Mouse (Mus musculus) kidney, postnatal 14 days (tissue): ENCODE data around the gene Ets1.

Source experiments
- DNase-seq: peaks from one replicate; pipeline ENCODE4 v3.0.0; 2022; ENCODE audit warnings: mixed read lengths

Gene Ets1

DNA sequence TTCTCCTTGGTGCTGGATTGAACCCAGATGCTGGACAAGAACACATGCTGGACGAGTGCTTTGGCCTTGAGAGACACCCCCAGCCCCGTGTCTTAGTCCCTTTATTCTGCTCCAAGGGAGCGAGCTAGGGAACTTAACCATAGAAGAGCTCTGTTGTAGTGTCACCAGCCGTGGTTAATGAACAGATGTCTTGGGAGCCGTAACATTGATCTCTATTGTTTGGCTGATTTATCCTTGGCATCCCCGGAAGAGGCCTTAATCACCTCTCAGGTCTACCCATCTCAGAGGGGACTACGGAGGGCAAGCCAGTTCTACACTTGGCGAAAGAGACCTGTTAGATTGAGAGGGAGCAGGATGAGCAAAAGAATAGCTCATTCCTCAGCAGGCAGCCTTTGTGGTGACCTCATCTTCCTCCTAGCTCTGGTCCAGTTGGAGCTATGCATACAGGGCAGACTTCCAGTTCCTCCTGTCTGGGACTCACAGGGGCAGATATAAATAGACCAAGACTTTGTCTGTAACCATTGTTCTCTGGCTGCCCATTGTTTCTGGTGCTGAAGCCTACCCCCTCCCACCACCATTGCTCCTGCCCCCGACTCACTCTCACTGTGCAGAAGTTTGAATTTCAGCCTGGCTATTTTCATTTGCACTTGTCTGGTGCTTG is 79.9 kb downstream of the Ets1 start:
- DNase-seq, result peak; percentile 75

DNA sequence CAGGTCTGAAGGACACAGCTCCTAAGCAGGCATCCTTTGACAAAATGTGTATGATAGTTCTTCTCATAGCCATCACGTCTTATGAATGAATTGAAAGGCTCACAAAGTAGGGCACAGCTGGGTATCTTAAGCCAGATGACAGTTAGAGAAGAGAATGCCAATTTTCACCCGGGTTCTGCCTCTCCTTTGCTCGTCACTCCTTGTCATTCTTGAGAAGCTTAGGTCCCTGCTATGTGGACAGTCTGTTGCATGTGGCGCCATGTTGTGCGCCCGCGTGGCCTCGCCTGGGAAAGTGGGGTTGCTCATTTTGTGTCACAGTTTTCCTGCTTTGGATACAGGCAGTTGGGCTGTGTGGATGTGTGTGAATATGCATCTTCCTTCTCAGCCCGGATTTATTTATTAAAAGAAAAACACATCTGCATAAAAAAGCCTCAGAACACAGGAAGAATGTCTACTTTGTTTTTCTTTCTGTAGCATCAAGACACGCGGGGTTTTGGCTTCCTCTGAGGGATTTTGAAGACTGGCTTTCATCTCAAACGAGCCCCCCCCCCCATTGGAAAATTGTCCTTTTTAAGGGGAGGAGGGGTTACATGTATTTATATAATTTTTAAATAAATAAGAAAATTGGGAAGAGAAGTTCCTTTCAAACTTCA is 81.4 kb downstream of the Ets1 start:
- DNase-seq, result no peak

DNA sequence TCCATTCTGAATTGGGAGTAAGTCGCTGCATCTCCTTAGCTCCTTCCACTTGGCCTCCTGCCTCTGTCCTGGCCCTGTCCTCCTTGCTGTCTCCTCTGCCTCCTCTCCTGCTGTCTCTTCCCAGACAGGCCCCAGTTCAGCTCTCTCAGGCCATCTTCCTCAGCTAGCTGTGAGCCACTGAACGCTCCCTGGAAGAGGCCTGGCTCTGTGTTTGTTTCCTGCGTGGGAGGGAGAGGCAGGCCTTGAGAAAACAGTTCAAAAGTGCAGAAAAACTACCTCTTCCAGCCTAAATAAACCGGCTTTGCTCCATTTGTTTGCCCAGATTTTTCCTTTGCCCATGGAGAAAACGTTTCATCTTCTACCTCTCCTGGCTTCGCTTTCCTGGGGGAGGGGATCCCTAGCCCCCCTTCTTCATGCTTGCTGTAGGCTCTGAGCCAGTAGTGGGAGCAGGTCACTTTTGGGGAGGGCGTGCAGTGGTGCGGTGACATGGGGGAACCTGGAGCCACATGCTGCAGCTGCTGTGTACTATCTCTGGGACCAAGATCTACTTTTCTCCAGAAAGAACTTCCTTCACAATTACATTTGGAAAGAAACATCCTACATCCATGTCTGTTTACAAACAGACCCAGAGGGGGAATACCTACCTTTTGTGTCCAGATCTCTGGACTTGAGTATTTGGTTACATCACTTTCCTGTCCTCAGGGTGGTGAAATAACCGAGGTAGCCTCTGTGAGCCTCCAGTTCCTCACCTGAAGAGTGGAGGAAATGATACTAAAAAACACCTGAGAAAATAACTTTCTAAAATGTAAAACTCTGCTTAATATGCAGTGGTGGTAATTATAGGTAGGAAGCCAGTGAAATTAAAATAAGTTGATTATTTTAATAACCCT is 82.2 kb downstream of the Ets1 start:
- DNase-seq, result no peak

DNA sequence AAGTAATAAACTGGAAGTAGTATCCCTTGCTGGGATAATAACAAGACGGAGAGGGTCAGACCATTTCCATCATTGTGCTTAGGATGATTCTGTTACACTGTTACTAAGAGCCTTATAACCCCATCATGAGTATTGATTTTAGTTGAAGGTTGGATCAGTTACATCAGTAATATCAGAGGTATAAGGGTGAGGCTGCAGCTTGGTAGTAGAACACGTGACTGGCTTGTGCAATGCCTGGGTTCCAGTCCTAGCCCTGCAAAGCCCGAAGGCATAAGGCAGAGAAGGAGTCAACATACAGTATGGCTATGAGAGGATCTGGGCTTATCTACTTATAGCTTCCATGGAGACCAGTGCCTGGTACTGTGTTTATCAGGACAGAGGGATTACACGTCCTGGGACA is 82.8 kb downstream of the Ets1 start:
- no peak for DNase-seq

DNA sequence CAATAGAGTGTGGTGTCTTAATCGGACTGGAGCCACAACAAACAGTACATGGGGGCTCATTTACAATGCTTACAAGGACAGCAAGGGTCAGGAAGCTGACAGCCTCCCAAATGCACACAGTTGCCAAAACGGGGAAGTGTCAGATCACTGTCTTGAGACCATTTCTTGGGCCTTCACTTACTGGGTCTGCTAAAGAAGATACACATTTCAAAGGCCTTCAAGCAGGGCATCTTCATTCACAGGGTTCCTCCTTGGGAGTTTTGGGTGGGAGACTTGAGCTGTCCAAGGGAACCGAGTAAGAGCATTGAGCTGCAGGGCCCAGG is 83.9 kb downstream of the Ets1 start:
- no peak for DNase-seq

DNA sequence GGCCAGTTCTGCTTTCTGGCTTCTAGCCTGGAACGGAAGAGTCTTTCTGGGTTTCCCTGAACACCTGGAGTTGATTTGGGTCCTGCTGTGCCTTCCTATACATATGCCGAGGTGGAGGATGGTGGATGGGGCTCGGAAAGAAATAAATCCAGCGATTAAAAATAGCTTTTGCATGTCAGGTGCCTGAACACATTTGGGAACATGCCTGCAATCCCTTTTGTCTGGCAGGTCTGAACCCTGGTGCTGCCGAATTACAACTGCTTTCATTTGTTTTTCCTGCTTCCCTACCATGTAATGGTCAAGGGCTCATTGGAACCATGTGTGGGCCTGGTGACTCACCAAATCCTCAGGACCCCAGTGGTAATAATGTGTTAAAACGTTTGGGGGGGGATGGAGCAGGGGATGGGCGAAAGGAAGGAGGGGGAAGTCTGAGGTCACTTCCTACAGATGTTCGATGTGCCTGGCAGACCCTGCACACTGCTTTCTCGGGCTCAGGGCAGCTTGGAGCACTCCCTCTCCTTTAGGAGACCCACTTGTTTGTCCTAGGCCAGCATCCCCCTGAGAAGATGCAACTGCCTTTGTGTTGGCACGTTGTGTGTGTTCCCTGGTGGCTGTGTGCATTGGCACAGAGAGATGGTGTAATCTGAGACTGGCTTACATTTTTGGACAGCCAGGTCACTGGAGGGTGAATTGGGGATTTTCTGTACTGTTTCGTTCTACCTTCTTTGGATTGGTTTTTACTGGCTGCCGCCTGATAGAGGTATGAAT is 84.4 kb downstream of the Ets1 start:
- DNase-seq, result no peak

DNA sequence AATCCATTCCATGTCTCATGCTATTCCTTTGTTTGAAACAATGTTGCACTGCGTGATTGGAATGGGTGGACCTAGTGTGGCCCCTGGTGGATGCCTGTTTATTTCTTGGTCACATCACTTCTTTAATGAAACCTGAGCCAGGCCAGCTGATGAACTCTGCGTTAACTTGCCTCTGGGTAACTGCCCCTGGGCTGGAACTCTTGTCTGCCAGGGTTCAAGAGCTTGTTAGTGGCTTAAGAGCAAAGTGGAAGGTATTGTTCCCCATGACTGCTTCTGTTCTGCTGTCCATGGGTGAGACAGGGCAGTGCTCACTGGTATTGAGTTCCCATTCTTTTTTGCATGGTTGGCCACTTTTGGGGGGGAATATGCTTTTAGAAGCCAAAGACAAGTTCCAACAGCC is 85.1 kb downstream of the Ets1 start:
- DNase-seq, result no peak

DNA sequence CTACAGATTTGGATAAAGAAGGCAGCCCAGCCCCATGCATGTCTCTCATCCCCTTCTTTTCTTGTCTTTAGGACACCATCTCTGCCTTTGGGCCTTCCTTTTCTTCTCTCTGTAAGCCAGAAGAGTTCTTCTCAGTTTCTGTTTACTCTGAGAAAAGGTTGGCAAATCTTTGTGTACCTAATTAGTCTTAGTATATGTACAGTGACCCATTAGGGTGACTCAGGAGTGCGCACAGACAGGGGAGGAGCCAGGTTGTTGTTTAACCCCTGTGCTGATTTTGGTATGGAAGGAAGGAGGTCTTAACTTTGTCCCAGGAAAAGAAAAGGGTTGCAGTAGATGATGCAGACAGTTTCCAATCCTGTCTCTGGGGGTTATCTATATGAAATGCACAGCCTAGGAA is 86.2 kb downstream of the Ets1 start:
- no peak for DNase-seq

DNA sequence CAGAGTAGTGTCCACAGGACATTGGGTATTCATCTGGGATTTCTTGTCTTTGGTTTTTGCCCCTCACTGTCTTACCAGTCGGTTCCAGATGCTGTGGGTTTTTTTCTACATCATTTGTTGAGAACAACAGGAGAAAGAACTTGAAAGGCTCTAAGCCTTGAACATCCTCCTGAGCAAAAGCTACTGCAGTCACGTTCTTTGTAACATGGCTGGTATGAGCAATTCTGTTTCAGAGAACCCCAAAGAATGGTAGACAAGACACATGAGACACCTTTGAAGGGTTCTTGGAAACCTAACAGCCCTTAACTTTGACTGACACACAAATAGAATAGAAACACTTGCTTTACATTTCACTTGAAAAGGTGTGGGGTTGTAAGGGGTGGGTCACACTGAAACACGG is 86.9 kb downstream of the Ets1 start:
- no peak for DNase-seq

DNA sequence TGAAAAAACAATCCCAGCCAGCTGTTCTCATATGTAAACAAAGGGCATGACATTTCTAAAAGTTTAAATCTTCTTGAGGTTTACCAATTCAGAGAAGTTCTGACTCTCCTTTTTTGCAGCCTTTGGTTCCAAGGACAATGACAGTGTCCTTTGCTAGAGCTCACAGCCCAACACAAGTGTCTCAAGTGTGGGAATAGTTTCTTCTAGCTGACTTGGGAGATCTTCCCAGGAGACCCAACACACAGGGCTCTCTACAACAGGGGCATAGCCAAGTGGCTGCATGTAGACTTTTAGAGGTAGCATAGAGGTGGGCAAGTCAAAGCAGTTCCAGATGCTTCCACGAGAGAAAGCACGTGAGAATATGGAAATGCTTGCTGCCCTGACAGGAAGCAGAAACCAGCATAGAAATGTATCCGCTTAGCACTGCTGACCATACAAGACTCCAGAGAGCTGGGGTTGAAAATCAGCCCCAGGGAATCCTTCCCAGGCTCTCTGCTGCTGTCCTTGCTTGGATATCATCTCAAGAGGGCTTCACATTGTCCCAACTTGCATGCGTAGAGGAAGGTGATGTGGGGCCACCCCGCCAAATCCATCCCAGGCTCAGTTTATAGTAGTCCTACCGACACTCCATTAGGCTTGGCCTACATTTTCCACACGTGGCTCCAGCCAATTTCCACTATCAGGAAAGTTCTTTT is 88.3 kb downstream of the Ets1 start:
- no peak for DNase-seq

DNA sequence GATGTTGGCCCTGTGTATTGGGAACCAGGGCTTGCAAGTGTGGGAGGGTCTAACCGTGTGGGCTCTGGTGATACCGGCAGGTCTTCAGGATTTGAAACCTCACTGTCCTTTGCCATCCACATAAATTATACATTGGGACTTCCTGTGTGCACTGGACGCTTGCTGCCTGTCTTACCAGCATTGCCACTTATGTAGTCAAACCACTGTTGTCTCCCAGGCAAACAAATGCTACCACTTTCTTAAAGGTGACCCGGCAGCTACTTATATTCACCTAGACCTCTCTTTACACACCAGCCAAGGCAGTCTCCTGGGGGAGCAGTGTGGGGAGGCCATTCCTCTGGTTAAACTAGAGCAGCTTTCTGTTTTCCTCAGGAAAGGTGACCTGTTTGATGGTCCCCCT is 89.9 kb downstream of the Ets1 start:
- DNase-seq, result no peak

DNA sequence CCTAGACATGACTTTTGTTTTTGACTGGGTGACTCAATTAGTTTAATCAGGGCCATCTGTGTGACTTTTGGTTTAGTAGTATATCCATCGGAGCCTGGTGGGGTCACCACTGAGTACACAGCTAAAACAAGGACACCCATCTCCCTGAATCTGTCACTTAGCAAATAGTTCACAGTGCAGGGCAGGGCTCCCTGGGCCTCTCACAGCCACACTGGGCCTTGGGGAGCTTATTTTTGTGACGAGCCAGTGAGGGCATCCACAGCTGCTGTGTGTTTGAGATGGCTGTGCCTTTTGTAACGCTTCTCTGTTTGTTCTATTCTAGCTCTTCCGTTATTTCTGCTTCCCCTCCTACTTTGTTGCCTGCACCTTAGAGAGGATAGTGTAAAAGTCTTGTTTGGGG is 90.6 kb downstream of the Ets1 start:
- DNase-seq, result no peak

DNA sequence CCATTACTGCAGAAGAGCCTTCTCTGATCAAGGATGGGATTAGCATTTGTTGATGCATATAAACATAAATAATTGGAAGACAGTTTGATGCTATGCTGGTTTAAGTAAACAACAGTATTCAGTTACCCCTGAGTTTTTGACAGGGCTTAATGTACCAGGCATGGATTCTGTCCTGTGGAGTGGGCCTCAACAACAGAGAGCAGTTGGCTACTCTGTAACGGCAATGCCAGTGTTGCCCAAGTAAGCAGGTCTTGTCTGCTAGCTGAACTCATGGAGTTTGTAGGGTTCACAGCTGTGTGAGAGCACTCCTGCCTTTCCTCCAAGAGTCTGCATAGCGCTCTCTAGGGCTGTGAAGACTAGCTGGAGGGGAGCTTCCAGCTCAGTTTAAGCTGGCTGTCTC is 91.0 kb downstream of the Ets1 start:
- DNase-seq, result no peak

DNA sequence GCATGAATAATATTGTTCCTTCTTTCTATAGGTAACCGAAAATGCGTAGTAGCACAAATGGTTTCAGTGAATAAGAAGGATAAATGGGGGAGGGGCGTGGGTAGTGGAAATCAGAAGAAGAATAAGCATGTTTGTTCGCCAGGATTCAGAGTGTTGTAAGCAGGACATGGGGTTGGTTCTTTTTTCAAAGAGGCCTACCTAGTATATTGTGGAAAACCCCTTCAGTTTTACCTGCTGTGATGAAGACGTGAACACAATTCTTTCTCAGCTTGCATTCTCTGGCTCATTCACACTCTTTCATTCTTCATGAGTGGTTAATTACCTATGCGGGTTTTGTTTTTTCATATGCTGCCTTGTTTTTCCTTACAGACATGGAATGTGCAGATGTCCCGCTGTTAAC is 92.3 kb downstream of the Ets1 start:
- DNase-seq, result no peak

DNA sequence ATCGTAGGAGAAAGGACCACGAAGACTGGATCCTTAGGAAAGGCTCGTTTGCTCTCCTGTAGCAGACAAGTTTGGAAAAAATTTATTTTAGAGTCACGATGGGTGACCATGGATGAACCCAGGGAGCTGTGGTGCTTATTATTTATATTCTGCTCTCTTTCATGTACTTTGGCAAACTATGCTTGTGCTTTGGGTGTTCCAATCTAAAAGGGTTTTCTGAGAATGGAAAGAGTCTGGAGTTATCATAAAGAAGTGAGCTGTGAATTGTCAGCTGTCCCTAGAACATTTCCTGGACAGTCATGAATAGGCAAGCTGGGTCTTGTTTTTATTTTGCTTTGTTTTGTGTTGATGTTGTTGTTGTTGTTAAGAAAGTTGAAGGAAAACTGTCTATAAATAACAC is 92.8 kb downstream of the Ets1 start:
- DNase-seq, result no peak

DNA sequence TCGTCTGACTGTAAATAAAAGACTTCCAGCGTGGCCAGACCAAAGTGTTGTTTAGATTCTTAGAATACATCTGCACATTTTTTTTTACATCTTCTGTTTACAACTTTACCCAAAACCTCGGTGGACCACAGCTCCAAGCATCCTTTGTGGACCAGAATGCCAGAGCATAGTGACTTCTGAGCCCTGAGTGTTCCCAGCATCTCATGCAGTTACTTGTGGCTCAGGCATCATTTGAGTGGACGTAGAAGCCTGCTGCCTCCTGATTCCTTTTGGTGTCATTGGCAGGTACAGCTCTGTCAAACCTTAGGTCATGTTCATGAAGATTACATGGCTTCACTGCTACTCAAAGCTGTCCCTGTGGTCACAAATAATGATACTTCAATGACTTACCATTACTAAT is 93.2 kb downstream of the Ets1 start:
- DNase-seq, result no peak

DNA sequence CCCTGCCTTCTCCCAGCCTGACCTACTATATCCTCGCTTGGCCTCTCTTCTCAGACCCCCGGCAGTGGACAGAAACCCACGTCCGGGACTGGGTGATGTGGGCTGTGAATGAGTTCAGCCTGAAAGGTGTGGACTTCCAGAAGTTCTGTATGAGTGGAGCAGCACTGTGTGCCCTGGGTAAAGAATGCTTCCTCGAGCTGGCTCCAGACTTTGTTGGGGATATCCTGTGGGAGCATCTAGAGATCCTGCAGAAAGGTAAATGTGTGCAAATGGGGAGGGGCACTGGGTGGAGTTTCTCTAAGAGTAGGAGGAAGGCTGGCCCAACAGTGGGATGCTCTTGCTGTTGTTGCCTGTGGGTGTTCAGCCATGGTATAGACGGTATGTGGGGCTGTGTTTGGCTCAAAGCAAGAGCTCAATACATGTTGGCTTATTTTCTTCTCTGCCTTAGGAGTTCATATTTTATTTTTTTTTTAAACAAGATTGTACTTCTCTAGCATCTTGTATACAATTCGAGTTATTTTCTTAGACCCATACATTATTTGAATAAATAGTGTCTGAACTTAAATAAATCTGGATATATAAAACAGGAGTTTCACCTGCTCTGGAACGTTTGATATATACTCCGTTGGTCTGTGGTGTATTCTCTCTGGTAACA is 94.1 kb downstream of the Ets1 start:
- no peak for DNase-seq

DNA sequence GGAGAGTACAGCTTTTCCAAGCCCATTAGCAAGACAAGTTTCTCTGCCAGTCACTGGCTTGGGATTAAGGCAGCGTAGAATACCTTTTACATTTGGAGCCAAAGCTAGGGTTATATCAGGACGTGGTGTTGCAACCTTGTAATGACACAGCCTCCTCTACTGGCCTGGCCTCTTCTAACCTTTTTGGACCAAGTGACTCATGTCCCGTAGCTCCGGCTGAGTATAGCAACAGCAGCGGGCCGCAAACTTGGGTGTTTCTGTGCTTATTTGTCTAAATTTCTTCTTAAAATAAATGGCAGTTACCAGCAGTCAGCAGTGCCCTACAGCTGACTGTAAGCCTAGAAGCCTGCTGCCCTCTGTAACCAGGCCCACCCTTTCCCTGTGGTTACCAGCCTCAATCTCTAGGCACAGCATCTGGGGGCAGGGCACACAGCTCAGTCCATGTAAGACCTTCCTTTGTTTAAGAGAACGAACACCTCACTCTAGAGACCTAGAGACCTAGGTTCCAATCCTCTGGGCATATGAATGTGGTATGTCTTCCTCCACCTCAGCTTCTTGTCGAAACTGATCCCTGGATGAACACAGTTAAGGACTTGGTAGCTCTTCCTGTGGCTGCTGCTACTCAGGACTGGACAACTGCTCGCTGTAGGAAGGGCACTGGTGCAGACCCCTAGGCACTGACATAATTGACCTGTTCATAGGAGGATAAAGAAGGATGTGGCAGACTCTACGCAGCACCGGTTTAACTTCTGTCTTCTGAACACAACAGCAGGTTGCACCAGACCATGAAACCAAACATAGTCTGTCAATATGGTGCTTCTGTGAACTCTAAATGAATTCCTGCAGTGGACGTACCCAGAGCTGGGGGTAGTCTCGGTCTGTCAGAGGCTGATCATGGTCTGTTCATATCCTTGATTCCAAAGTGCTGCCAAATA is 94.9 kb downstream of the Ets1 start:
- no peak for DNase-seq

DNA sequence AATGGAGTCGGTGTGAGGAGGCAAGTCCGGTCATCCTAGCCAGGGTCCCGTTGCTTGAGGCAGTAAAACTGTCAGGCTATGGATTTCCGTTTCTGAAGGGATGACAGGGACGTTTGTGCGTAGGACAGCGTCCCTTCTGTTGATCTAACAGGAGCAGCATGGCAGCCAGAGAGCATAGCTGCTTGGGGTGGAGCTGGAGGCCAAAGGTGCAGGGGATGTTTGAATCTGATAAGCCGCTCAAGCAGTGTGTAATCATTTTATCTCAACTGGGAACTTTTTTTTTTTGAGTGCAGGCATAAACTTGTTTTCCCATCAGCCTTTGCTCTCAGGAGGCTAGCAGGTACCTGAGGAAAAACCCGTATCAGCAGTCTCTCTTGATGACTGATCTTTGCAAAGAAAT is 95.8 kb downstream of the Ets1 start:
- DNase-seq, result no peak

DNA sequence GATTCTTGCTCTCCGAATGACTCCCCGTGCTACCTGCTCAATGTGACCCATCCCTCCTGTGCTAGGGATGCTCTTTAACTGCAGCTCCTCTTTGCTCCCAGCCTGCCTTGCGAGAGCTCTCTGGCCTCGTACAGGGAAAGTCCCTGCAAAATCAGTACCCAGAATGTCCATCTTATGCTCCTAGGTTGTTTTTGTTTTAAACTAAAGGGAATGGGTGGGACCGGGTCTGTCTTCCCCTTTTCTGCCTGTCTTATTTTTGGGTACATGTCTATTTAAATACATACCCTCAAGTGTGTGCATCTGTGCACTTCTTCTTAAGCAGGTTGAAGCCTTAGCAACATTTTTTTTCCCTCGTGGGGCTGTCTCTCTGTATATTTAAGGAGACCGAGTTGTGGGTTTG is 99.0 kb downstream of the Ets1 start:
- no peak for DNase-seq

DNA sequence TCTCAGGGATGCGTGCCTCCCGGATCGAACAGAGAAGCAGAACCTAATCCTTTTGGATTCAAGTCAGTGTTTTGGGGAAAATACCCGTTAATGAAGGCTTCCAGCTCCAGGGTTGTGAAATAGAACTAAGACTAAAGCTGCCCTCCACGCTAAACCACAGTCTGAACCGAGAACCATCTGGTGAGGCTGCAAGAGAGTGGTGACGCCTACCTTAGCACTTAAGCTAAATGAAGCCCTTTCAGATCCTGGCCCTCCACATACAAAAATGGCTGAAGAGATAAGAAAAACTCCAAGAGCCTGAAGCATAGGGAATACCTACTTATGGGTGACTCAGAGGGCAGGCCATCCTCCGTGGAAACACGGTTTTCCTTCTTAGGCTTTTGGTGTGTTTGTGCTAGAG is 100.0 kb downstream of the Ets1 start:
- no peak for DNase-seq
